Mouse (Mus musculus): ENCODE results near the gene Slc22a5.
A peak's percentile ranks its signal among the peaks of the same experiment; 100 is the strongest.

Slc22a5 gene

DNA sequence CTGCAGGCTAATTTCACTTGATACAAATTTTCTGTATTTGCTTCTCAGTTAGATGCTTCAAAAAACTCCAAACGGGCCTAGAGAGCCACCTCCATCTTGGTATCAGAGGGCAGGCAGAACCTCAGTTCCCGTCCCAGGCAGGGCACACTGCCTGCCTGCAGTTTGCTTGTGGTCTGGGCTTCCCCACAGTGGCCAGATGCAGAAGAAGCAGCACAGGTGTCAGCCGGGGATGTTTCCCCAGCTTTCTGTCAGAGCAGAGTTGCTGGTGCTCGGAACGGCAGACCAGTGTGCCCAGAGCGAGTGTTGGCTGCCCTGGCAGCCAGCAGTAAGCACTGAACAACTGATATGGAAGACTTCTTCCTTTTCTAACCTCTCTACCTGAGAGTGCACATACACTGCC is 52.3 kb downstream of the Slc22a5 start:
- DNase-seq, result no peak

DNA sequence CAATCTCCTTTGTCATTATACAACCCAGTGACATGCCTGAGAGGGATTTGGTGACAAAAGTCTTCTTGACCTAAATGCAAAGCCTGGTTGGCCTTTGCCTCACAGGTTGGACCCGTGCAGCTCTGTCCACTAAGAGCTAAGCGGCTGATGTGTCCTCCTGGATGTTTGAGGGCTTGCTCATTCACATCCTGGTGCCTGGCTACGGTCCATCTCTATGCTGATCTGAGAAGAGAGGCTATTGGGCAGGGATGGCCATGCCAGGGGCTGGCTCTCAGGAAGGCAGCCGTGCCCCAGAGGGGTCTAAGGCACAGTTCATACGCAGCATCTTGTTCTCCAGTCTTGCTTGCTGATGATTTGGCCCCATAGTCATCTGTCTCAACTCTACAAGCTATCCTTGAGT is 53.7 kb downstream of the Slc22a5 start:
- no peak for DNase-seq

DNA sequence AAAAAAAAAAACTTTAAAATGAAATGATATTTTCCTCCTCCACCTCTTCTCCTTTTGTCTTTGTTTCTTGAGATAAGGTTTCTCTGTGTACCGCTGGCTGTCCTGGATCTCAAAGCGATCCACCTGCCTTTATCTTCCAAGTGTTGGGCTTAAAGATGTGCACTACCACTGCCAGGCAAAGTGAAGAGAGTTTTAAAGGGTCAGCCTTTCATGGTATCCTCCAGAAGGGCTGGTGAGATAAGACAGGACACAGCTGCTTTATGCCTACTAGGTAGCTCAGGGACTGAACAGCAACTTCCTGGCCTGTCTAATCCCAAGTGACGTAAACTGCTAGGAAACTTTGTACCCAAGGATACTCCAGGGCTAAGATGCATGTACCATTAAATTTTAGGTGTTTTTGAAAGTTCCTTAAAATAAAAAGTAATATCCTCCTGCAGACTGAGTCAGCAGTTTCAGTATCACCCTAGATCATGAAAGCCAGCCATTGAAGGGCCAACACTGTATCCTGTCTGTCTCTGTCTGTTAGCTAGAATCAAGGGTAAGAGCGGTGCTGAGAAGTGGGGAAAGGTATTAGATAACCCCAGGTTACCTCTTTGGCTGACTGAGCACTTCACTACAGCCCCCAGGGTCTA is 56.0 kb downstream of the Slc22a5 start:
- DNase-seq, result no peak

DNA sequence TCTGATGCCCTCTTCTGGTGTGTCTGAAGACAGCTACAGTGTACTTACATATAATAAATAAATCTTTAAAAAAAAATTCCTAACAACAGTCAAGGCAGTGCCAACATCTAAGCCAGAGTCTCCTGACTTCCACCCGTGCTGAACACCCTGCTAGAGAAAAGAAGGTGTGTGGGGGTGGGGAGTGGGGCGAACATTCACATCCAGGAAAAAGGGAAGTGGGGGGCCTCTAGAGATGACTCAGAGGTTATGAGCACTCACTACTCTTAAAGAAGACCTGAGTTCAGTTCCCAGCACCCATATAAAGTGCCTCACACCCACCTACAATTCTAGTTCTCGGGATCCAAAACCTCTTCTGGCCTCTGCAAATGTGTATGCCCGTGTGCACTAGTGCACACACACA is 66.1 kb downstream of the Slc22a5 start:
- no peak for DNase-seq

DNA sequence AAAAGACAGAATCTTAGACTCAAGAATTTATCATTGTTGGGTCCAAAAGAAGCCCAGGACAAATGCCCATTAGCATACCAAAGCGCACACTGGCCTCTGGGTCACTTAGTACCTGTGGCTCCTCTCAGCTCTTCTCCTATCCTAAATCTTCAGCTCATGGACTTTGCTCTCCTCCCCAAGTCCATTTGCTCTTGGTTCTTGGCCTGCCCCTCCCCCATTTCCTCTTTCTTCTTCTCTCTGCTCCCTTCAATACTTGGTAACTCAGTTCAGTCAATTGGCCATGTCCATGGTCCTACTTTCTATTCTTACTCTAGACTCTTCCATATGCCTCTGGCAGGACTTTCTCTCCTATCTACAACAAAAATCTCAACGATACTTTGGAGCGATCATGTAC is 69.5 kb downstream of the Slc22a5 start:
- DNase-seq, result no peak

DNA sequence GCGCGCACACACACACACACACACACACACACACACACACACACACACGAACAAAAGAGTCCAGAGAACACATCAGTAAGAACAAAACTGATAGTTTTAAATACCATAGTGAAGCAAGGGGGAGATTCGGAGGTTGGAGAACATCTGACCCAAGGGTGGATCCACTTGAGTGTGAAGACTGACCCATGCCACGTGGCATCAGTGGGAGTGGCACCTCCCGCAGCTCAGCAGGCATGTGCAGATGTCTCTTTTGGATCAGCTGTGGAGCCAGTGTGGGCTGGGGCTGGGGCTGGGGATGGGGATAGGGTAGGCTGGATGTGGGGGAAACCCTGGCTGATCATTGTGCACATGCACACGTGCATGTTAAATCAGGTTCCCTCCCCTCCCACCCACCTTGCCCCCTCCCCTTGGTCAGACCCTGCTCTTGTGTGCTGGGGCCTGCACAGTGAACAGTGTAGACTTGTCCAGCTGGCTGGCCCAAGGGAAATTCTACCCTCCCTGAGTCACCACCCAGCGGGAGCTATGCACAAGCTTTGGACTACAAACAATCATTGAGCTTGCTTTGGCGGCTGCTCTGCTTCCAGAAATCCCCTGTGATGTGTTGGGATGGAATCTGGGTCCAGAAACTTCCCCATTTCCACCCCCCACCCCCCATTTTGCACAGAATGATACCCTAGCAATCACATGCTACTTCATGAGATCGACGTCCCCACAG is 70.1 kb downstream of the Slc22a5 start:
- DNase-seq, result no peak

DNA sequence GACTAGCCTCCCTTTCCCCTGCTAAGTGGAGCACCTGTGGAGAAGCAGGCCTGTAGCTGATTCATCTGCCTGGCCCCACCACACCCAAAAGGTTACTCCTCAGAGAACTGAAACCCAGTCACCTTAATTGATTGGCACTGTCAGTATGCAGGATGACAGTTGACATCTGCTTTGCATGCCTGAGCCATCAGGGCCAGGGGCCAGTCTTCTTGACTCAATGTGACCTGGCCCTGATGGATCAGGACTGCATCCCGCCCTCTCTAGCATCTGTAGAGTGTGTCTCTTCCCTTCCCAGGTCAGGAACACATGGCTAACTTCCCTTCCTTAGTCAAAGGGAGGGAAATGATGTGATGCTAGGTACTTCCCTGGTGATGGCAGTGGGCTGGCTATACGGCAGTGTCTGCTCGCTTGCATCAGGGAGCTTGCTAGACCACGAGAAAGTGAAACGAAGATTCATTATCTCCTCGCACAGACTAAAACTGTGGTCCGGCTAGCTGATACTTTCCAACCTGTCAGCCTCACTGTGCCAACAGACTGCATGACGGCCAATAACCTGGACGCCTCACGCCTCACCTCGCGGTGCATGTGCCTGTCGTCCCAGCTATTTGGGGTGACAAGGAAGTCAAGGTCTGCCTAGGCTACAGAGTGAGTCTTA is 70.8 kb downstream of the Slc22a5 start:
- no peak for DNase-seq

DNA sequence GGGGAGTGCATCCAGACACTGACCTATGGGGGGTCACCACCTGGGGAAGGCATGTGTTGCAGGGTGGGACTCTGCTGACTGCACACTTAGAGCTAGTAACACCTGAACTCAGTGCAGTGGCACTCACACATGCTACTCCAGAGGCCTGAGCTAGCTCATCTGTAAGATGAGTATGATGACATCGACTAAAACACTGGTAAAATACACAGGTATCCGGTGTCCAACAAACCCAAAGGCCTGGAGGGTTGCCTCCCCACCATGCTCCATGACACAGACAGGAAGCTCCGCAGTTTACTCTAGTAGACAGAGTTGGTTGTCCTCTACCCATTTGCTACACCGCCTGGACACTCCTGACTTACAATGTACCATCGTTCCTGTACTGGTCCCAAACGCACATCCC is 71.9 kb downstream of the Slc22a5 start:
- no peak for DNase-seq

DNA sequence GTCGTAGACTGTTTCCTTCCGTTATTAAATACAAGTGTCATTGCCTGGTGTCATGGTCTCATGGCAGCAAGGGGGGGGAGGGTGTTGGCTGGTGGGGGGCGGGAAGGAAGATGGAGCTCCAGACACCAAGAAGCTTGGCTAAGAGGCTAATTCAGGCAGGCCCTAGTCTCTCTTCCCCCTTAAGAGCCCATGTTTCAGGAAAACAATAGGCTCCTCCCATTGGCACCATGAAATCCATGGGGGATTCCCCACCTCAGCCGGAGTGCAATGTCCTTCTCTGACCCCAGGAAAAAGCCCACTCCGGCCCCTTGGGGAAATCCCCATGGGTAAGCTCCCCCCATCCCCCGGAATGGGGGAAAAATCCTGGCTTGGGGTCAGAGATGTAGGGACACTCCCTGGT is 72.7 kb downstream of the Slc22a5 start:
- DNase-seq, result peak; percentile 52

DNA sequence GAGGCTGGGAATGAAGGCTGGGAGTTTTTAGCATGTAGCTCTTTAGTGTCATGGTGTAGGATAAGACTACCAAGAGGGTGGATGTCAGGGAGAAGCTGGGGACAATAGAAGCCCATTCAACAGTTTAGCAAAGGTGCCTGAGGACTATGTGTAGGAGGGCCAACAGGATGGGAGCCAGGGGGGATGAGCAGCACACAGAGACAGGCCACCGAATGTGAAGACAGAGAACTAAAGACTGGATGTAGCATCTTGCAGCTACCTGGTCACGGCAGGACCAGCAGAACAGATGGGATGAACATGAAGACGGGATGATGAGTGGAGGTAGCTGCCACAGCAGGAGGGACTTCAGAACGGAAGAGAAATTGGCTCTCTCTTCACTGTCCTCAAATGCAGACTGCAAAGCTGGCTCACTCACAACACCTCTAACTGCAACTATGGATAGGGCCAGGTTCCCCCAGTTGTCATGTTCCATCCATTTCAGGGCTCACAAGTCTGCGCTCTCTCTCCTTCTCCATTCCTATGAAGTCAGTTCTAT is 74.6 kb downstream of the Slc22a5 start:
- DNase-seq, result no peak

DNA sequence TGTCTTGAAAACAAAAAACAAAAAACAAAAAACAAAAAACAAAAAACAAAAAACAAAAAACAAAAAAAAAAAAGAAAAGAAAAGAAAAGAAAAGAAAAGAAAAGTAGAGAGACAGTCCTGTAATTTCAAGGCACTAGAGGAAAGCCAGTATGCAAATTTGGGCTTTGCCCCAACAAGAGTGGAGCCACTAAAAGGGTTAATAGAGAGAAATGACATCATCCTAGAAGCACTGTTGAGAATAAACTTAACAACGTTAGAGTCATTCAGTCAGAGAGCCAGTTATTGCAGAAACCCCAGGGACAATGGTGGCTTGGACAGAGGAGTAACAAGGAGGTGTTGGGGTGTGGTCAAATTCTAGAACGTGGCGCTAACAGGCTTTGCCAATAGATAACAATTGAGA is 76.7 kb downstream of the Slc22a5 start:
- no peak for DNase-seq
